Mouse (Mus musculus) heart, embryonic 12.5 days (tissue): ENCODE data around the gene Mafg. TPM values are rescaled to one million over a fixed set of nuclear protein-coding genes. Genes with fewer than 3 reads are reported as not detected.

Experiments used
- ATAC-seq: fragments of 200-750 bp; cut with Nextera tagmentation; 2 replicates; pipeline ENCODE4 v1.8.0; 2017; ENCODE audit warnings: moderate TSS enrichment, moderate library complexity; ENCODE audit not compliant: insufficient number of reproducible peaks, low FRiP score
- H3K27ac ChIP-seq: fragments of 300-500 bp; sonication (generic); 2 replicates; pipeline ENCODE4 v1.5.1; 2016; ENCODE audit warnings: mild to moderate bottlenecking, moderate library complexity; ENCODE audit not compliant: poor library complexity, severe bottlenecking
- H3K27me3 ChIP-seq: fragments of 300-500 bp; sonication (generic); replicated peaks from 2 replicates; pipeline ENCODE4 v1.6.1; 2016; ENCODE audit warnings: mild to moderate bottlenecking, moderate library complexity
- H3K36me3 ChIP-seq: fragments of 300-500 bp; sonication (generic); 2 replicates; pipeline ENCODE4 v1.6.1; 2016; ENCODE audit warnings: mild to moderate bottlenecking, moderate library complexity
- H3K4me1 ChIP-seq: fragments of 300-500 bp; sonication (generic); replicated peaks from 2 replicates; pipeline ENCODE4 v1.6.1; 2016; ENCODE audit warnings: mild to moderate bottlenecking
- H3K4me2 ChIP-seq: fragments of 300-500 bp; sonication (generic); 2 replicates; pipeline ENCODE4 v1.6.1; 2016; ENCODE audit warnings: mild to moderate bottlenecking, moderate library complexity
- H3K4me3 ChIP-seq: fragments of 300-500 bp; sonication (generic); 2 replicates; pipeline ENCODE4 v1.5.1; 2016; ENCODE audit warnings: mild to moderate bottlenecking
- H3K9ac ChIP-seq: fragments of 300-500 bp; sonication (generic); 2 replicates; pipeline ENCODE4 v1.6.1; 2016; ENCODE audit warnings: mild to moderate bottlenecking, moderate library complexity
- H3K9me3 ChIP-seq: fragments of 300-500 bp; sonication (generic); replicated peaks from 2 replicates; pipeline ENCODE4 v1.6.1; 2016; ENCODE audit warnings: mild to moderate bottlenecking, moderate library complexity
- WGBS: fragments of 180-500 bp; shearing (Covaris S2); methylation state at CpG from one replicate; pipeline ENCODE4 v1.1.7; 2016; 5-methylcytosine and 5-hydroxymethylcytosine counted together
- polyA plus RNA-seq: library from polyadenylated mRNA; unstranded; fragments of >200 nt; fragmentation: Nextera tagmentation; extraction: Ambion mirVana; gene quantifications from 2 replicates; pipeline ENCODE4 v1.2.1, GENCODE M21; 2016

The Mafg gene
- polyA plus RNA-seq, 1 experiment from 2014 or later: 31.5 TPM

DNA sequence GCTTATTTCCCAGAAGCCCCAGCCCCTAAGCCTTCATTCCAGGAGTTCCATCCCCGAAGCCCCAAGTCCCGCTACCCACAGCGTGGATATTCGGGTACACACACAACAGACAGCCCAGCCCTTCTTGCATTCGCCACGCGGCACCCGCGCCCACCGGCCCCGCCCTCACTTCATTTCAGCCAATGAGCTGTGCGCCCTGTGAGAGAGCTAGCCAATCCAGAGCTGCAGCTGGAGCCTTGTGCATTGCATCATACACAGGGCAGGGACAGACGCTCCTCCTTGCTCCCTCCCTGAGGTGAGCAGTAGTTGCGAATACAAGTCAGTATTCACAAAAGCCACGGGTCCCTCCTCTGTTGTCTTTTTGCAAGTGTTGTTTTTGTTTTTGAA lies 10.2 kb upstream of the Mafg start, which contains the start of gene Pycr1:
Pycr1 (minus strand) TSS at position 169 of the 387 bp plus-strand sequence.
- H3K4me3 ChIP-seq: peak within 1 kb of the TSS; percentile 57
- peaks cover 27% of the 10 kb centered on the region for H3K4me1 ChIP-seq
- peaks cover 25% of the 10 kb centered on the region for H3K27me3 ChIP-seq
- ATAC-seq: peak; percentile 99
- WGBS: under 1% methylated on average over 15 of the region's 15 CpGs
- no peak within 1 kb of the TSS for H3K27ac ChIP-seq
- H3K9ac ChIP-seq: peak within 1 kb of the TSS; percentile 77
- no peaks in the 10 kb centered on the region for H3K9me3 ChIP-seq
- H3K4me2 ChIP-seq: peak within 1 kb of the TSS; percentile 94
- H3K36me3 ChIP-seq: no peaks in the 10 kb centered on the region

DNA sequence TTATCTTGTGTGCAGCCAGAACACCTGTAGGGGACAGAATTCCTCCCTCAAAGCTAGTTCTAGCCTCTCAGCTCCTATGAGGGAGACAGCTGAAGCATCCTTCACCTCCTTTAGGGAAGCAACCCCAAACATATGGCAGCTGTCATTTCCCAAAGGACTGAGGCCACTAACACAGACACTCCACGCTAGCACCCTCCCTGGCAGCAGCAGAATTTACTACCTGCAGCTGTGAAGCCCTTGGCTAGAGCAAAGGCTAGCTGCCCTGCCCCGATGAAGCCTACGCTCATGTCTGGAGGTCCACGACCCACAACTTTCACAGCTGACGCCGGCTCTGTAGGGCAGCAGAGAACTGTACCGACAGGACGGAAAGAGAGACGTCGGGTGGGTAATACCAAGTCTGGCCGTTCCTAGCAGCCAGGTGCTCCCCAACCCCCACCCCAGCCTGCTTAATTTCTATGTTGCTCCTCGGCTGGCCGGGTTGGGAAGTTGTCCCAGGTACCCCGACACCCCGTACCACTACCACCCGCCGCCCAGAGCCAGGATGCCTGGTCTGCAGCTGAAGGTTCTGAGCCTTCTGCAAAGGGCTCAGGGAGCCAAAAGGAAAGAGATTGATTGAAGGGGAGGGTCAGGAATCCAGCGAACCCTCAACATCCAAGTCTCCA lies 9.7 kb upstream of the Mafg start:
- Histone ChIP-seq H3K36me3 (no peaks in the 10 kb centered on the region), H3K4me3 (peak overlapping the region; percentile 57), H3K27me3 (peaks cover 23% of the 10 kb centered on the region), H3K4me1 (peaks cover 25% of the 10 kb centered on the region), H3K4me2 (peak overlapping the region; percentile 94), H3K9me3 (no peaks in the 10 kb centered on the region), H3K9ac (peak overlapping the region; percentile 77), H3K27ac (no peak overlapping the region)
- peak; percentile 30 for ATAC-seq
- WGBS: 3% methylated on average over 18 of the region's 18 CpGs

DNA sequence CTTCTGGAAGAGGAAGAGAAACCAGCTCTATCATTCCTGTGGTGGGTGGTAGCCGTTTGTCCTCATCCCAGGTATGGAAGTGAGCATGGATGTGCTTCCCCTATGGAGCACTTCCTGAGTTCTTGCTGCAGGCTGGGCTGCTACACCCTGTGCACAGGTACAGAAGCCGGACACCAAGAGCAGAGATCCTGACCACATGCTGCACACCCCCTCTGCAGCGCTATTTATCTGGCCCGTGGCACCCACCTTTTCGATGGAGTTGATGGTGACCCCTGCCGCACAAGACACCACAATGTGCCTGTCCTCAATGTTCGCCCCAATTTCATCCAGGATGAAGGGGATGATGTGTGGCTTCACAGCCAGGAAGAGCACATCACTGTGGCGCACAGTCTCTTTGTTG lies 8.5 kb upstream of the Mafg start:
- Histone ChIP-seq H3K9ac (peak overlapping the region; percentile 14; the same call in 1 of the 2 replicates), H3K4me2 (peak overlapping the region; percentile 94; the same call in 1 of the 2 replicates), H3K4me3 (no peak overlapping the region), H3K36me3 (no peaks in the 10 kb centered on the region), H3K27ac (no peak overlapping the region), H3K4me1 (peaks cover 13% of the 10 kb centered on the region), H3K27me3 (peaks cover 11% of the 10 kb centered on the region), H3K9me3 (no peaks in the 10 kb centered on the region)
- WGBS: 78% methylated on average over 8 of the region's 8 CpGs
- ATAC-seq: no peak

DNA sequence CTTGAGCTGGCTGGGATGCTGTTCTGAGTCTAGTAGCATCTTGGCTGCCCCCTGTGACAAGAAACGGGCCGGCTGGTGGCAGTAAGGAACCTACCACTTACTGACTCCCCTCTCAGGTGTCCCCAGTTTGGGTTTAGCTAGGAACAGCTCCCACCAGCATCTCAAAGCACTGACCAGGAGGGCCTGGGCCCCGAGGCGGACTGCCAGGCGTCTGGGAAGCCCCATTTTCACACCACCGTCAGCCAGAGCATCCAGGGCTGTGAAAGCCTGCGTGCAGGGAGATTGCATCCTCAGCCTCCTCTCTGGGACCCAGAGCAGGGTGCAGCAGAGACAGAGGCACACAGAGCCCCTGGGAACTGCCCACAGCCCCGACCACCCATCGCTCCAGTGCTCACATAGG lies 7.9 kb upstream of the Mafg start:
- Histone ChIP-seq H3K4me2 (no peak overlapping the region), H3K4me1 (peaks cover 12% of the 10 kb centered on the region), H3K9me3 (no peaks in the 10 kb centered on the region), H3K27me3 (peaks cover 11% of the 10 kb centered on the region), H3K4me3 (no peak overlapping the region), H3K27ac (no peak overlapping the region), H3K36me3 (no peaks in the 10 kb centered on the region), H3K9ac (0 out of 2 replicates have a peak overlapping the region, but pooled peaks have one; percentile 14)
- 61% methylated on average over 9 of the region's 9 CpGs for WGBS
- ATAC-seq: no peak

DNA sequence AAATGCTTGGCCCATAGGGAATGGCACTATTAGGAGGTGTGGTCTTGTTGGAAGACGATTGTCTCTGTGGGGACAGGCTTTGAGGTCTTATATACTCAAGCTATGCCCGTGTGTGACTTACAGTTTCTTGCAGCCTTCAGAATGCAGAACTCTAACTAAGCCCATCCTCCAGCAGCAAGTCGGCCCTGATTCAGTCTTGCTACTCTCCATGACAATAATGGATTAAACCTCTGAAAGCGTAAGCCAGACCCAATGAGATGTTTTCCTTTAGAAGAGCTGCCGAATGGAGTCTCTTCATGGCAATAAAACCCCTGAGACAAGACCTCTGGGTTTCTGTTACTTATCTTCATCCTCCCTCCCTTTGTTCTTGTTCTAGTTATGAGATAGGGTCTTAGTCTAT lies 1.4 kb upstream of the Mafg start:
- Histone ChIP-seq H3K27ac (no peak overlapping the region), H3K4me2 (no peak overlapping the region), H3K36me3 (no peaks in the 10 kb centered on the region), H3K27me3 (no peaks in the 10 kb centered on the region), H3K9ac (no peak overlapping the region), H3K4me3 (no peak overlapping the region), H3K4me1 (peaks cover 32% of the 10 kb centered on the region), H3K9me3 (no peaks in the 10 kb centered on the region)
- 83% methylated on average over 5 of the region's 5 CpGs for WGBS
- no peak for ATAC-seq

DNA sequence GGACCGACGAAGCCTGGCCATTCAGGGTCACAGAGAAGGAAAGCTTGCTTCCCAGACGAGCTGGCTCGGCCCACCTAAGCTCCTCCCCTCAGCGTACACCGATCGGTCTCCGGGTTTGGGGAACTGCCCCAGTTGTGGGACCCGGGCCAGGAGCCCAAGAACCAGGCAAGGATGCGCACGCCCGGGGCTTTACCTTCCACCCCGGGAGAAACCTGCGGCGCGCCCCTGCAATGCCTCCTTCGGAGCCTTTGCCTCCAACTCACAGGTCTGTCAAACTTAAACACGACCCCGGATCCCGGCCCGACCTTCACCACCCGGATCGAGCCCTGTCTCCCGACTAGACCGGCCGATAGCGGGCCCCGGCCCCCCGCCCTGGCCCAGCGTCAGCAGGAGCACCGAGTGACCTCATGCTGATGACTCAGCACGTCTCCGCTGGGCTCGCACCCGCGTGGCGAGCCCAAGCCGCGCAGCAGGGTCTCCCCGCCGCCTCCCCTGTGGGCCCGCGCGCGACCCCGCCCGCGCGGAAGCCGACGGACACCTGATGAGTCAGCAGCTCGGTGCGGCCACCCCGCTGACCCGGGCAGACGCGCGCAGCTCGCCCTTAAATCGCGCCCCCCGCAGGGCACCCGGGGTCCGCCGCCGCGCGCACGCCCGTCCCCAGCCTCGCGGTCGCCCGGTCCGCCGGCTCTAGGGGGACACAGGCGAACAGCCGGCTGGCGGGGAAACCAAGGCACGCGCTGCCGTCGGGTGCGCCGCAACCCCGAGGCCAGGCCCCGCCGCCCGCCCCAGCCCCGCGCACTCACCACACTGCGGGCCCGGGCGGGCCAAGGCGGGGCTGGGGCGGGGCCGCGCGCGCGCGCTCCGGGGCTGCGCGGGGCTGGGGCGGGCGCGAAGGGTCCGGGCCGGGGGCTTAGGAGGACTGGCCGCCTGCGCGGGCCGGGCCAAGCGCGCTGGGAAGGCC lies 561 bp downstream of the Mafg start:
- H3K27me3 ChIP-seq: no peaks in the 10 kb centered on the region
- peak; percentile 81 for ATAC-seq
- peak overlapping the region; percentile 86 for H3K4me2 ChIP-seq
- peak overlapping the region; percentile 91 for H3K27ac ChIP-seq
- H3K36me3 ChIP-seq: peaks cover 9% of the 10 kb centered on the region
- H3K4me3 ChIP-seq: peak overlapping the region; percentile 86
- peak overlapping the region; percentile 85 for H3K9ac ChIP-seq
- H3K4me1 ChIP-seq: peaks cover 42% of the 10 kb centered on the region
- whole genome bisulfite sequencing: under 1% methylated on average over 116 of the region's 116 CpGs
- no peaks in the 10 kb centered on the region for H3K9me3 ChIP-seq

DNA sequence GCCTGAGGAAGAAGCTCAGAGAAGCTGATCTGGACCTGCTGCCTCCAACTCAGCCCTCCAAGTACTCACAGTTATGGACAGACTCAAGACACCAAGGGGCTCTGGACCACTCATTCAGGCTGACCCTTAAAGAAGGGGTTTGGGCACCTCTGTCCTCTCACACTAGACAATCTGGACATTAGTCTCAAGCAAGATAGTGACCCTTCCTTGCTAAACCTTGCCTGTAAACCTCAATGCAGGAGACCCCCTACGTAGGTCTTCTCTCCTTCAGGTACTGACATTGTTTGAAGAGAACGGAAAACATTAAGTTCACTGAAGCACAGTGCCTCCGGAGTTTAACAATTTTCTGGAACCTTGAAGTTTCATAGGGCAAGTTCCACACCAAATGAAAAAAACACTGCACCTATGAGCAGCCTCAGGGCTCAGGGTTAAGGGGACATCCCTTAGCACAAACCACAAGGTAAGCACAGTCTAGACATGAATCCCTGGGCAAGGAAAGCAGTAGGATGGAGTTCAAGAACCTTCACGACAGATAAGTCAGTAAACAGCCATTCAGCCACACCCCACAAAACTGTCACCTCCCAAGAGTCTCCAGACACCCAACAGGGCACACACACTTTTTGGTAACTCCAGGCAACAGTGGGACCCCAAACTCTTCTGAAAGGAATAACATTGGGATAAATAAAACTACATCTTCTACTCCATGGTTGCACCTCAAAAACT lies 1.5 kb downstream of the Mafg start:
- peaks cover 19% of the 10 kb centered on the region for H3K36me3 ChIP-seq
- WGBS: 51% methylated on average over 4 of the region's 4 CpGs

DNA sequence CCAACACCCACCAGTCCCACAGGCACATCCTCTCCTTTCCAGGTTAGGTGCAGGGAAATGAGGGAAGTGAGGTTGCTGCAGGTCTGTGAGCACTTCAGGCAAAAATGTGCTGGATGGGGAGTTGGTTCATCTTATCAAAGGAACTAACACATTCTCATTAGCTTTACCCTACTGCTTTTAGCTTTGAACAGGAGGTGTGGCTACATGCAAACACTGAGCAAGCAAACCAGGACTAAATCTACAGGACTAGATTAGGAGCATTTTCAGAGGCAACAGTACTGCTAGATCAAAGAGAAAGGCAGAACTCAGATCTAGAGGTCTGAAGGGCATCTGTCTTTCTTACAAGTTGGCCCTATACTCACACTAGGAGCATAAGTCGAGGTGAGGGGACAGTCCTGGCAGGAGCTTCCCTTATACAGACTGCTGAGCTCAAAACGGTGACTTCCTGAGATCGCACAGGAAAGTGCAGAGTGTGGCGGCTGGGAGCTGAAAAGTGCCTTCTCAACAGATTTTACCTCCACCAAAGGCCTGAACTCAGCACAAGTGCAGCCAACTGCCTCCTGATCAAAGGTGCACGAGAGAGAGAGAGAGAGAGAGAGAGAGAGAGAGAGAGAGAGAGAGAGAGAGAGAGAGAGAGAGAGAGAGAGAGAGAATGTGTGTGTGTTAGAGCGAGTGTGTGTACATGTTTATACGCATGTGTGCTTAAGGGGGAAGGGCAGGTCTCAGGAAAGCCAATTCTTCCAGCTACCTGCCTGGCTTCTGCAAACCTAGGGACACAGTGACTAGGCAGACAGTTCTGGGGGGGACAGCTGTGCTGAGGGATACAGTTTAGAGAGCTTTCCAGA lies 2.3 kb downstream of the Mafg start:
- H3K9ac ChIP-seq: peak overlapping the region; percentile 85
- H3K4me2 ChIP-seq: peak overlapping the region; percentile 86
- WGBS: 27% methylated on average over 7 of the region's 7 CpGs
- no peak for ATAC-seq
- peaks cover 24% of the 10 kb centered on the region for H3K36me3 ChIP-seq
- no peaks in the 10 kb centered on the region for H3K9me3 ChIP-seq
- H3K4me1 ChIP-seq: peaks cover 48% of the 10 kb centered on the region
- H3K27ac ChIP-seq: peak overlapping the region; percentile 91
- no peaks in the 10 kb centered on the region for H3K27me3 ChIP-seq
- H3K4me3 ChIP-seq: peak overlapping the region; percentile 86

More for the DNA sequence above, 1.5 kb downstream of the Mafg start:
- H3K9ac ChIP-seq: peak overlapping the region; percentile 85
- H3K9me3 ChIP-seq: no peaks in the 10 kb centered on the region
- H3K4me2 ChIP-seq: peak overlapping the region; percentile 86
- peaks cover 44% of the 10 kb centered on the region for H3K4me1 ChIP-seq
- no peak for ATAC-seq
- H3K27ac ChIP-seq: peak overlapping the region; percentile 91
- no peaks in the 10 kb centered on the region for H3K27me3 ChIP-seq
- H3K4me3 ChIP-seq: peak overlapping the region; percentile 86

DNA sequence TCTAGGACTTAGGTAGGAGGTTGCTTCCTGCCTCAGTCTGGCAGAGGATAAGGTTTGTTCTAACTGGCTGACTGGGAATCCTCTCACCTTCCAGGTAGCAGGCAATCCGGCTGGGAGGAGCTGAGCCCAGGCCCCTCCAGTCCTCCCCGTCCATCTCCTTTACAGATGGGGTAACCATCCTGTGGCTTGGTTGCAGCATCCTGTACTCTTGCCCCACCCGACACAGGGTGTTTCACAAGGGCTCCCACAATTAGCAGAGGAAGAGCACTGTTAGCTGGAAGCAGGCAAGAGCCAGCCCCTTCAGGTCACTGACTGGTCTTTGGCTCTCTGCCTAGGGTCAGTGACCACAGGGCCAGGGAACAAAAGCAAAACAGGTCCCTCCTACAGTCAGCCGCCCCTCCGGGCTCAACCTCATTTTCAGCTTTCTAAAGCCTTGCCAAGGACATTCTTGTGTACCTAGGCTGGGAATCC lies 3.0 kb downstream of the Mafg start:
- peak overlapping the region; percentile 86 for H3K4me2 ChIP-seq
- H3K27me3 ChIP-seq: no peaks in the 10 kb centered on the region
- peak overlapping the region; percentile 86 for H3K4me3 ChIP-seq
- peak overlapping the region; percentile 91 for H3K27ac ChIP-seq
- no peaks in the 10 kb centered on the region for H3K9me3 ChIP-seq
- H3K9ac ChIP-seq: peak overlapping the region; percentile 85
- ATAC-seq: no peak
- H3K4me1 ChIP-seq: peaks cover 55% of the 10 kb centered on the region
- WGBS: 46% methylated on average over 5 of the region's 5 CpGs
- H3K36me3 ChIP-seq: peaks cover 24% of the 10 kb centered on the region

DNA sequence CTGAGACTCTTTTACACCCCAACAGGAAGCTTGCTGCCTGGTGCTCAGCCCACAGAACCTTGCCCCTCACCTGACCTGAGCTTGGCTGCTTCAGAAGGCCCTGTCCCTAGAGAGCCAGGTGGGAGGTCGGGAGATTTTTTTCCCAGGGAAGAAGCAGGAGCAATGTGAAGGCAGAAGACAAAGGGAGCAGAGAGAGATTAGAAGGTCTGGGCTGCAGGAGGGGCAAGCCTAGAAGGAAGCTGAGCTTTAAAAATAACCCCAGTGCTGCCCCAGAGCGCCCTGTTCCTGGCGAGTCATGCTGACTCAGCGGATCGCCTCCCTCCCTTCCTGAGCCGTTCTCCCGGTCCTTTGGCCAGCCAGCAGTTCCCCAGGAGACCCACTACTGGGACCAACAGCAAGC lies 3.5 kb downstream of the Mafg start:
- peak; percentile 63 for ATAC-seq
- H3K4me1 ChIP-seq: peaks cover 59% of the 10 kb centered on the region
- 10% methylated on average over 7 of the region's 7 CpGs for WGBS
- H3K36me3 ChIP-seq: peaks cover 24% of the 10 kb centered on the region
- H3K4me3 ChIP-seq: peak overlapping the region; percentile 86
- H3K27me3 ChIP-seq: no peaks in the 10 kb centered on the region
- peak overlapping the region; percentile 85 for H3K9ac ChIP-seq
- H3K27ac ChIP-seq: peak overlapping the region; percentile 91
- no peaks in the 10 kb centered on the region for H3K9me3 ChIP-seq
- H3K4me2 ChIP-seq: peak overlapping the region; percentile 86
